Mouse (Mus musculus) myocyte (in vitro differentiated cells): ENCODE results near the gene Tnik. TPM values are rescaled to one million over a fixed set of nuclear protein-coding genes. Genes with fewer than 3 reads are reported as not detected.

ENCODE experiments used
- H3K27me3 ChIP-seq: one replicate; pipeline ENCODE4 v1.6.1; 2011; ENCODE audit not compliant: control insufficient read depth, insufficient read depth, insufficient read length
- H3K36me3 ChIP-seq: one replicate; pipeline ENCODE4 v1.6.1; 2011; ENCODE audit not compliant: control insufficient read depth, insufficient read depth
- H3K4me2 ChIP-seq: one replicate; pipeline ENCODE4 v1.6.1; 2011; ENCODE audit warnings: low read depth, control low read depth
- H3K4me3 ChIP-seq: one replicate; pipeline ENCODE4 v1.5.1; 2011; ENCODE audit warnings: mild to moderate bottlenecking, control low read depth, moderate library complexity
- H3K79me2 ChIP-seq: one replicate; pipeline ENCODE4 v1.6.1; 2011; ENCODE audit not compliant: control insufficient read depth, insufficient read depth
- H3ac ChIP-seq: one replicate; pipeline ENCODE4 v1.6.1; 2011; ENCODE audit not compliant: control insufficient read depth, insufficient read length
- CEBPB ChIP-seq: IDR thresholded peaks from 2 replicates; pipeline ENCODE4 v1.6.1; 2011; ENCODE audit warnings: mild to moderate bottlenecking, moderate library complexity; ENCODE audit not compliant: poor library complexity, insufficient read depth, severe bottlenecking
- E2F4 ChIP-seq: IDR thresholded peaks from one replicate; pipeline ENCODE4 v1.6.1; 2011; ENCODE audit warnings: mild to moderate bottlenecking, control low read depth, moderate library complexity; ENCODE audit not compliant: insufficient read depth
- MAX ChIP-seq: IDR thresholded peaks from one replicate; pipeline ENCODE4 v1.6.1; 2011; ENCODE audit warnings: low read depth, mild to moderate bottlenecking, control low read depth
- MYOD1 ChIP-seq, 3 experiments: IDR thresholded peaks; one replicate each; pipeline ENCODE4 v1.6.1; 2011; ENCODE audit warnings: control low read depth in 2 of 3, low read depth in 2 of 3, mild to moderate bottlenecking in 2 of 3, moderate library complexity in 1 of 3; ENCODE audit not compliant: insufficient read length in 2 of 3, control insufficient read depth in 1 of 3
- MYOG ChIP-seq, 3 experiments: IDR thresholded peaks; one replicate each; pipeline ENCODE4 v1.6.1; 2011; ENCODE audit warnings: control low read depth in 2 of 3, low read depth in 2 of 3, mild to moderate bottlenecking in 2 of 3; ENCODE audit not compliant: insufficient read length in 2 of 3, control insufficient read depth in 1 of 3, insufficient read depth in 1 of 3
- POLR2A ChIP-seq: IDR thresholded peaks from one replicate; pipeline ENCODE4 v1.6.1; 2011; ENCODE audit warnings: low read depth, mild to moderate bottlenecking, control low read depth, moderate library complexity; ENCODE audit not compliant: insufficient read length
- POLR2AphosphoS2 ChIP-seq: IDR thresholded peaks from one replicate; pipeline ENCODE4 v1.6.1; 2011; ENCODE audit warnings: low read depth, control low read depth; ENCODE audit not compliant: insufficient read length
- REST ChIP-seq: IDR thresholded peaks from one replicate; pipeline ENCODE4 v1.6.1; 2011; ENCODE audit warnings: mild to moderate bottlenecking, control low read depth, moderate library complexity; ENCODE audit not compliant: insufficient read depth, insufficient read length
- SRF ChIP-seq: IDR thresholded peaks from one replicate; pipeline ENCODE4 v1.6.1; 2011; ENCODE audit warnings: low read depth; ENCODE audit not compliant: control insufficient read depth, insufficient read length
- TCF12 ChIP-seq: IDR thresholded peaks from one replicate; pipeline ENCODE4 v1.6.1; 2011; ENCODE audit warnings: mild to moderate bottlenecking, control low read depth; ENCODE audit not compliant: poor library complexity, insufficient read depth, severe bottlenecking
- TCF3 ChIP-seq: IDR thresholded peaks from one replicate; pipeline ENCODE4 v1.6.1; 2011; ENCODE audit warnings: low read depth, control low read depth; ENCODE audit not compliant: insufficient read length
- USF1 ChIP-seq: IDR thresholded peaks from one replicate; pipeline ENCODE4 v1.6.1; 2011; ENCODE audit warnings: low read depth, mild to moderate bottlenecking, control low read depth, moderate library complexity
- polyA plus RNA-seq: library from polyadenylated mRNA; unstranded; fragments of >200 nt; fragmentation: generic; extraction: Trizol; gene quantifications from one replicate; pipeline ENCODE4 v1.2.1, GENCODE M21; 2012; ENCODE audit warnings: missing spikeins

The Tnik gene
- polyA plus RNA-seq, 1 experiment = 1.8 TPM

- no peaks in the 10 kb centered on the region for H3K79me2 ChIP-seq
- TF ChIP-seq CEBPB (no peak), MYOG (IDR thresholded peaks at IDR 0.05; ENCODE audit: control insufficient read depth in 1 of 3, insufficient read depth in 1 of 3, insufficient read length in 2 of 3, low read depth in 2 of 3) (no peak), TCF12 (no peak), SRF (no peak), POLR2A (no peak), USF1 (no peak), MYOD1 (IDR thresholded peaks at IDR 0.05; ENCODE audit: control insufficient read depth in 1 of 3, insufficient read length in 2 of 3, low read depth in 2 of 3) (no peak), POLR2AphosphoS2 (no peak), E2F4 (no peak), REST (no peak), MAX (no peak), TCF3 (no peak)
- no peak overlapping the region for H3K4me3 ChIP-seq
- H3ac ChIP-seq = no peak overlapping the region
- no peaks in the 10 kb centered on the region for H3K27me3 ChIP-seq
- no peaks in the 10 kb centered on the region for H3K36me3 ChIP-seq
- no peak overlapping the region for H3K4me2 ChIP-seq
These were observed 390.0 kb downstream of the Tnik start for GRCm38 (mm10) chr3:28653043-28653442.

DNA sequence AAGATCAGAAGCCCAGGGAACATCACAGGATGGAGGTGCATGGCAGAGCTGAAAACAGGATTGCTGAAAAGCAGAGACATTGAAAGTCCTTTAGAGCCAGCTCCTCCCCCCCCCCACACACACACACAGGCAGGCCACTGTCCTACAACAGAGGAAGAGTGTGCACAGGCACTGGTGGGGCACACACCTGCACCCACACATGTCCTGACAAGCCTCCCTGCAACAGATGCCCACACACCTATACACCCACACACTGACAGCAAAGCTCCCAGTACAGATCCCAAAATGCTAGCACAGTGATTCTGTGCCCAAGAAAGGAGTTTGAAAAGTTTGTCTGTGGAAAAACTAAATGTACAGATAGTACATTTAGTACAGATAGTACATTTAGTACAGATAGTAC is 391.7 kb downstream of the Tnik start:
- H3K4me2 ChIP-seq = no peak overlapping the region
- H3ac ChIP-seq = no peak overlapping the region
- H3K4me3 ChIP-seq = no peak overlapping the region
- H3K27me3 ChIP-seq = no peaks in the 10 kb centered on the region
- no peaks in the 10 kb centered on the region for H3K36me3 ChIP-seq
- H3K79me2 ChIP-seq = no peaks in the 10 kb centered on the region
- no peak for TF ChIP-seq MAX
- no peak for TF ChIP-seq CEBPB
- no peak for TF ChIP-seq MYOG (IDR thresholded peaks at IDR 0.05; ENCODE audit: control insufficient read depth in 1 of 3, insufficient read depth in 1 of 3, insufficient read length in 2 of 3, low read depth in 2 of 3)
- TF ChIP-seq POLR2AphosphoS2 = no peak
- no peak for TF ChIP-seq MYOD1 (IDR thresholded peaks at IDR 0.05; ENCODE audit: control insufficient read depth in 1 of 3, insufficient read length in 2 of 3, low read depth in 2 of 3)
- TF ChIP-seq SRF = no peak
- TF ChIP-seq E2F4 = no peak
- TF ChIP-seq TCF12 = no peak
- no peak for TF ChIP-seq TCF3
- TF ChIP-seq POLR2A = no peak
- TF ChIP-seq USF1 = no peak
- TF ChIP-seq REST = no peak

DNA sequence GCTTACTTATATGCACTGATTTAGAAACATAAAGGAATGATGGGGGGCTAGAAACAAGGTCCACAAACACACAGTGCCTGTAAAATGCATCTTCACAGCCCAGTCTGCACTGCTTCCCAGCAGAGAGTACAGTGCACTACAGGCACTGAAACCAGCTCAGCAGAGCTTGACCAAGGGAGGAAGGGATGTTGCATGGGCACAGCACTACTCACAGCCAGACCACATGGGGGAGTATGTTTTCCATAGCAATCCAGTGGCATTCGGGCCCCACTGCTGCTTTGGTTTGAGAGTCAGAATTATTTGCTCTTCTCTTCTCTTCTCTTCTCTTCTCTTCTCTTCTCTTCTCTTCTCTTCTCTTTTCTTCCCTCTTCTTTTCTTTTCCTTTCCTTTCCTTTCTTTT is 395.3 kb downstream of the Tnik start:
- H3K36me3 ChIP-seq = no peaks in the 10 kb centered on the region
- H3ac ChIP-seq = no peak overlapping the region
- no peak overlapping the region for H3K4me2 ChIP-seq
- H3K27me3 ChIP-seq = no peaks in the 10 kb centered on the region
- no peaks in the 10 kb centered on the region for H3K79me2 ChIP-seq
- no peak overlapping the region for H3K4me3 ChIP-seq
- no peak for TF ChIP-seq TCF3
- no peak for TF ChIP-seq POLR2AphosphoS2
- no peak for TF ChIP-seq MYOD1 (IDR thresholded peaks at IDR 0.05; ENCODE audit: control insufficient read depth in 1 of 3, insufficient read length in 2 of 3, low read depth in 2 of 3)

DNA sequence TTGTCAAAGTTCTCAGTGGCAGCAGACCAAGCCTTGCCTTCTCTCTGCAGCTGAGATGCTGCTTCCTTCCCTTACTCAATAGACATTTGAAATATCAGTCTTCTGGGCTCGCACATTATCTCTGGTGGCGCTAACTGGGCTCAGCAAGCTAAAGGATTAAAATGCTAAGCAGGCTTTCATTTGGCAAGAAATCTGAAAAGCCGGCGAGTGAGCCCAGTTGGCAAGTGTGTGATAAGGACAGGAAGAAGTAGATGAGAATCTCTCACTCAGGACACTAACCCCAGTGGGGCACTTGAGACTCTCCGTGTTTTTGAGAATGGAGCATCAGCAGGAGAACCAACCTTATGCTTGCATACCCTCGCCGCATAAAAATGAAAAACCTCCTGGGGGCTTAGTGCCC is 417.8 kb downstream of the Tnik start:
- Histone ChIP-seq H3K27me3 (peaks cover 12% of the 10 kb centered on the region), H3K4me3 (no peak overlapping the region), H3K79me2 (no peaks in the 10 kb centered on the region), H3K36me3 (no peaks in the 10 kb centered on the region), H3ac (no peak overlapping the region), H3K4me2 (no peak overlapping the region)
- TF ChIP-seq MAX (no peak), USF1 (no peak), POLR2AphosphoS2 (no peak), E2F4 (no peak), MYOG (IDR thresholded peaks at IDR 0.05; ENCODE audit: control insufficient read depth in 1 of 3, insufficient read depth in 1 of 3, insufficient read length in 2 of 3, low read depth in 2 of 3) (no peak), POLR2A (no peak)

GRCm38 (mm10) chr3:28681866-28682265 is 418.9 kb downstream of the Tnik start:
- TF ChIP-seq TCF12 (no peak), POLR2AphosphoS2 (no peak), MAX (no peak), MYOG (IDR thresholded peaks at IDR 0.05; ENCODE audit: control insufficient read depth in 1 of 3, insufficient read depth in 1 of 3, insufficient read length in 2 of 3, low read depth in 2 of 3) (no peak), SRF (no peak), USF1 (no peak)
- Histone ChIP-seq H3K4me2 (no peak overlapping the region), H3K36me3 (no peaks in the 10 kb centered on the region), H3ac (no peak overlapping the region), H3K79me2 (no peaks in the 10 kb centered on the region), H3K4me3 (no peak overlapping the region), H3K27me3 (peaks cover 12% of the 10 kb centered on the region)
